Mouse (Mus musculus): ENCODE measurements at regions not wholly inside any gene's neighbourhood (a gene's known extent, or its start where the extent isn't known, plus 50 kb on each side); places are given as distances from the start of the nearest gene placed in this dataset.

- TF ChIP-seq CTCF (IDR thresholded peaks at IDR 0.05) (no peak), EP300 (IDR thresholded peaks at IDR 0.05) (no peak)
Measured at GRCm38 (mm10) chr8:12214205-12215019, 64.2 kb upstream of the A230072I06Rik start.
